Mouse (Mus musculus) lung, postnatal 0 days (tissue): Measurements from ENCODE around the gene Epb41. TPM values are rescaled to one million over a fixed set of nuclear protein-coding genes. Genes with fewer than 3 reads are reported as not detected.

ENCODE experiments used
- ATAC-seq: fragments of 200-750 bp; cut with Nextera tagmentation; 2 replicates; pipeline ENCODE4 v1.8.0; 2017; ENCODE audit warnings: moderate library complexity
- DNase-seq: peaks from one replicate; pipeline ENCODE4 v3.0.0-alpha.2; 2016; ENCODE audit warnings: low spot score
- H3K27ac ChIP-seq: fragments of 300-500 bp; sonication (generic); 2 replicates; pipeline ENCODE4 v1.5.1; 2014; ENCODE audit warnings: antibody characterized with exemption, mild to moderate bottlenecking, low read length, mixed read lengths
- H3K27me3 ChIP-seq: fragments of 300-500 bp; sonication (generic); replicated peaks from 2 replicates; pipeline ENCODE4 v1.6.1; 2014; ENCODE audit warnings: low read length, mixed read lengths; ENCODE audit not compliant: insufficient read depth
- H3K36me3 ChIP-seq: fragments of 300-500 bp; sonication (generic); 2 replicates; pipeline ENCODE4 v1.6.1; 2014; ENCODE audit warnings: low read length, mixed read lengths; ENCODE audit not compliant: insufficient read depth
- H3K4me1 ChIP-seq: fragments of 300-500 bp; sonication (generic); 2 replicates; pipeline ENCODE4 v1.6.1; 2014; ENCODE audit warnings: antibody characterized with exemption, low read depth, low read length, mixed read lengths; ENCODE audit not compliant: insufficient read depth
- H3K4me2 ChIP-seq: fragments of 300-500 bp; sonication (generic); replicated peaks from 2 replicates; pipeline ENCODE4 v1.6.1; 2014; ENCODE audit warnings: low read depth, mild to moderate bottlenecking, low read length, moderate library complexity, mixed read lengths
- H3K4me3 ChIP-seq: fragments of 300-500 bp; sonication (generic); 2 replicates; pipeline ENCODE4 v1.5.1; 2014; ENCODE audit warnings: low read depth, low read length
- H3K9ac ChIP-seq: fragments of 300-500 bp; sonication (generic); replicated peaks from 2 replicates; pipeline ENCODE4 v1.6.1; 2014; ENCODE audit warnings: low read depth, mild to moderate bottlenecking
- H3K9me3 ChIP-seq: fragments of 300-500 bp; sonication (generic); 2 replicates; pipeline ENCODE4 v1.6.1; 2016; ENCODE audit warnings: low read length, mixed read lengths
- CTCF ChIP-seq: IDR thresholded peaks from 2 replicates; pipeline ENCODE4 v1.5.1; 2016; ENCODE audit warnings: antibody characterized with exemption, mild to moderate bottlenecking
- EP300 ChIP-seq: IDR thresholded peaks from 2 replicates; pipeline ENCODE4 v1.6.1; 2016; ENCODE audit warnings: antibody characterized with exemption, mild to moderate bottlenecking, control low read depth
- WGBS: fragments of 180-500 bp; shearing (Covaris S2); extraction: QIAGEN DNeasy Blood & Tissue Kit; methylation state at CpG from one replicate; pipeline ENCODE4 v1.1.7; 2014; 5-methylcytosine and 5-hydroxymethylcytosine counted together
- polyA plus RNA-seq: library from polyadenylated mRNA; unstranded; fragments of >200 nt; fragmentation: Nextera tagmentation; extraction: Ambion mirVana; gene quantifications from 2 replicates; pipeline ENCODE4 v1.2.1, GENCODE M21; 2015

The Epb41 gene
- polyA plus RNA-seq, 1 experiment from 2014 or later: 29.9 TPM

GRCm38 (mm10) chr4:131950657-131951056, 124.5 kb downstream of the Epb41 start:
- Histone ChIP-seq H3K27ac (no peak overlapping the region), H3K36me3 (no peaks in the 10 kb centered on the region), H3K4me2 (no peak overlapping the region), H3K4me3 (no peak overlapping the region), H3K9ac (no peak overlapping the region), H3K9me3 (no peaks in the 10 kb centered on the region), H3K27me3 (no peaks in the 10 kb centered on the region), H3K4me1 (no peaks in the 10 kb centered on the region)
- WGBS: 78% methylated on average over 8 of the region's 8 CpGs
- ATAC-seq: no peak
- no peak for DNase-seq
- no peak for TF ChIP-seq CTCF
- TF ChIP-seq EP300: no peak

- DNase-seq (no peak), ATAC-seq (no peak)
- no peak overlapping the region for H3K27ac ChIP-seq
- no peaks in the 10 kb centered on the region for H3K9me3 ChIP-seq
- H3K27me3 ChIP-seq: no peaks in the 10 kb centered on the region
- TF ChIP-seq CTCF (no peak), EP300 (no peak)
- no peak overlapping the region for H3K9ac ChIP-seq
- no peak overlapping the region for H3K4me3 ChIP-seq
- H3K4me2 ChIP-seq: no peak overlapping the region
- 49% methylated on average over 5 of the region's 5 CpGs for WGBS
- no peaks in the 10 kb centered on the region for H3K36me3 ChIP-seq
- no peaks in the 10 kb centered on the region for H3K4me1 ChIP-seq
These were observed 125.2 kb downstream of the Epb41 start for GRCm38 (mm10) chr4:131949903-131950302.

- H3K4me1 ChIP-seq: no peaks in the 10 kb centered on the region
- H3K9ac ChIP-seq: no peak overlapping the region
- H3K4me2 ChIP-seq: no peak overlapping the region
- H3K36me3 ChIP-seq: no peaks in the 10 kb centered on the region
- WGBS: 90% methylated on average over 11 of the region's 11 CpGs
- no peak for ATAC-seq
- DNase-seq: peak; percentile 9
- no peaks in the 10 kb centered on the region for H3K9me3 ChIP-seq
- TF ChIP-seq CTCF: no peak
- no peak for TF ChIP-seq EP300
- no peak overlapping the region for H3K4me3 ChIP-seq
- no peak overlapping the region for H3K27ac ChIP-seq
- H3K27me3 ChIP-seq: no peaks in the 10 kb centered on the region
These were observed 127.3 kb downstream of the Epb41 start for GRCm38 (mm10) chr4:131947848-131948247.

- ATAC-seq: no peak
- WGBS: 90% methylated on average over 4 of the region's 4 CpGs
- no peak for DNase-seq
- Histone ChIP-seq H3K9me3 (no peaks in the 10 kb centered on the region), H3K36me3 (no peaks in the 10 kb centered on the region), H3K4me1 (no peaks in the 10 kb centered on the region), H3K27ac (no peak overlapping the region), H3K4me2 (no peak overlapping the region), H3K4me3 (no peak overlapping the region), H3K27me3 (no peaks in the 10 kb centered on the region), H3K9ac (no peak overlapping the region)
- TF ChIP-seq EP300: no peak
- no peak for TF ChIP-seq CTCF
These were observed 134.3 kb downstream of the Epb41 start for GRCm38 (mm10) chr4:131940846-131941245.

- WGBS: 85% methylated on average over 2 of the region's 2 CpGs
- no peak for DNase-seq
- H3K36me3 ChIP-seq: no peaks in the 10 kb centered on the region
These were observed 135.7 kb downstream of the Epb41 start for GRCm38 (mm10) chr4:131939459-131939858.

GRCm38 (mm10) chr4:131929146-131929545, 146.0 kb downstream of the Epb41 start:
- no peaks in the 10 kb centered on the region for H3K9me3 ChIP-seq
- H3K27me3 ChIP-seq: no peaks in the 10 kb centered on the region
- no peaks in the 10 kb centered on the region for H3K4me1 ChIP-seq
- H3K9ac ChIP-seq: no peak overlapping the region
- no peak for ATAC-seq
- H3K27ac ChIP-seq: no peak overlapping the region
- TF ChIP-seq EP300: no peak
- no peak for TF ChIP-seq CTCF
- H3K4me2 ChIP-seq: no peak overlapping the region
- DNase-seq: no peak
- peaks cover 24% of the 10 kb centered on the region; the same call in 1 of the 2 replicates for H3K36me3 ChIP-seq
- no peak overlapping the region for H3K4me3 ChIP-seq
- 79% methylated on average over 6 of the region's 6 CpGs for WGBS

More at GRCm38 (mm10) chr4:131939459-131939858, 135.7 kb downstream of the Epb41 start:
- Histone ChIP-seq H3K4me2 (no peak overlapping the region), H3K4me1 (no peaks in the 10 kb centered on the region), H3K4me3 (no peak overlapping the region), H3K9me3 (no peaks in the 10 kb centered on the region), H3K27ac (no peak overlapping the region), H3K9ac (no peak overlapping the region), H3K27me3 (no peaks in the 10 kb centered on the region)
- ATAC-seq: no peak
- no peak for TF ChIP-seq EP300
- TF ChIP-seq CTCF: no peak
